Mouse (Mus musculus) colon, adult 2 months (tissue): ENCODE results near the gene Mcam. TPM values are rescaled to one million over a fixed set of nuclear protein-coding genes. Genes with fewer than 3 reads are reported as not detected.

ENCODE experiments used
- polyA plus RNA-seq: library from polyadenylated mRNA; depleted of rRNA; stranded (reverse); fragments of >200 nt; gene quantifications from 2 replicates; pipeline ENCODE4 v1.2.3, GENCODE M21; 2012; rRNA removed

Mcam gene
- polyA plus RNA-seq: 39.7 and 42.8 TPM in 2 replicates

DNA sequence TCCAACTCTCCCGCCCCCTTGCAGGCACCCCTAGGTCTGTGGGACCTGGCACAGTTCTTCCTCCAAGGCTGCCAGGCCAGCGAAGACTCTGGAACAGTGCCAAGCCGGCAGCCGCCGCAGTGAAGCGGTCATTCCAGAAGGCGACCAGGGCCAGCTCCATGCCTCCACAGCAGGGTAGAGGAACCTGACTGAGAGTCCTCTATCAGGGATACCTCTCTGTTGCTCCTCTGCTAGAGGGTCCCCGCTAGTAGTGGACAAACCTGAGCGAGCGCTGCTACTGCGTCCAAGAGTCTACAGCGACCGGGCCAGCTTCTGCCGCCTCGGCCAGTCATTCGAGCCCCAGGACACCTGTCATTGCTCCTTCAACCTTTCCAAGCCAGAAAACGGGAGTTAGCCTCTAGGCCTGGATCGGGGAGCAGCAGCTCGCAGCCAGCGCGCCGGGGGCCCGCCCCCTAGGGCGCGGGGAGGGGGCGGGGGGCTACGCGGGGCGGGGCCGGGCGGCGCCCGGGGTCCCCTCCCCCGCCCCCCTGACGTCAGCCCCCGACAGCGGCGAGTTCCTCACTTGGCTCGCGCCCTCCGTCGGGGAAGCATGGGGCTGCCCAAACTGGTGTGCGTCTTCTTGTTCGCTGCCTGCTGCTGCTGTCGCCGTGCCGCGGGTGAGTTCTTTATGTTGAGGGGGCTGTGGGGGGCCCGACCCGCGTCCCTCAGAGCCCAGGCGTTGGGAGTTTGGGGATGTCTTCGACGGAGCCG, at the start of gene Mcam:
Gene Mcam, plus strand, starts transcription at position 369 of the 750 bp plus-strand sequence.

DNA sequence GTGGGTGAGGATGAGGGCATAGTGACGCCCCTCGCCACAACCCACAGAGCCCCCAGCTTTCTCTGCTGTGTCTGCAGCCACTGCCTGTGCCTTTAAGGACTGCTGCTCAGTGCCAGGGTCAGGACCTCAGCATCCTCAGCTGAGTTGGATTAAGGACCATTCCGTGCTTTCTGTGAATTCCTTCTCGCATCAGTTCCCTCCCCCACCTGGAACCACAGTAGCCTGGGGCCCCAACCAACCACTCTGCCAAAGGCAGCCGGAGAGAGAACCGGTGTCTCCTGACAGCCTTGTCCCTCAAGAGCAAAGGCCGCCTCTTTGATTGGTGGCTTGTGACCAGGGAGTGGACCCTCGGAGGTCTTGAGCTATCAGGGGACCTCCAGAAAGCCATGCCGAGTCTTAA, 32.8 kb upstream of the Mcam start, which contains the start of gene Mfrp:
Gene Mfrp, plus strand, starts transcription at position 240 of the 400 bp plus-strand sequence.

DNA sequence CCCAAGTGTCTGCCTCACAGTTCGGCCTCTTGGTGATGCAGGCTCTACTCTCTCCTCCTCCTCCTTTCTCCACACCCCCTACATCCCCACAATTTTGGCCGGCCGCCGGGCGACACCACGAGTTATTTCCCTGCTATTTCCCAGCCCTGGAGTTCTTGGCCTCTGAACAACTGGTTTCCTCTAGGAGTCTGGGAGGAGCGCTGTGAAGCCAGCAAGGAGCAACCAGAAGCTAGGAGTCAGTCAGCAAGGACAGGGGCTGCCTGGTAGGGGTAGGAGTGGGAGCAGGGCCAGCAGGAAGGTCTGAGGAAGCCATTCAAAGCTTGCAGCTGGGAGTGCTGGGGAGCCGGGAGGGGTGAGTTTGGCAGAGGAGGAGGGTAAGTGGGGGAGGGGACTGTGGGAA, 27.2 kb upstream of the Mcam start, which contains the start of gene C1qtnf5:
Gene C1qtnf5, plus strand, starts transcription at position 136 of the 400 bp plus-strand sequence.

DNA sequence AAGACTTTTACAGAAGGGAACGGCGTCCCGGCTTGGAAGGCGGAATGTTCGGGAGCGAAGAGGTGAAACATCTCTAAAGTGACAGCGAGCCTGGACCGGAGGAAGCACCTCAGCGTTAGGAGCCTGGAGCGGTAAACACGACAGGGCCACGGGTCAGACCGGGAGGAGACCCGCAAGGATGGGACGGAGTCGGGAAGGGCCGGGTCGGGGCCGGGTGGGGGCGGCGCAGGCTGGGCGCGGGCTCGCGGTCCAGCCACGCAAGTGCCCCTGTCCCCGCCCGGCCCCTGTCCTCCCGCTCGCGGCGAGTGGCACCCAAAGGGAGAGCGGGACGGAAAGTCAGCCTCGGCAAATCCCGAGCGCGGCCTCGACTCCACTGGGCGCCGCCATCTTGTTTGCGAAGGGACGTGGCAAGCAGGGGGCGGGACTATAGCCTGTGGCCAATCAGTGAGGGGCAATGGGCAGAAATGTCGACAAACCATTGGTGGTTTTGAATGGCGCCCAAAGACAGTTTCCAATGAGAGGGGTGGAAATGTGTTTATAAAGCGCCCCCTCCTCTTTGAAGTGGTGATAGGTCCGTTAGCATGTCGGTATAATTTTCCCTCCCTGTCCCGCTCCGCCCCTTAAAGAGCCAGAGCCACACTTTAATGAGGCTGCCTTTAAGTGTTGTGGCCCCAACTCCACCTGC, 21.0 kb upstream of the Mcam start, which contains the start of the genes Gm49380 and Rnf26:
Gene Gm49380, minus strand, starts transcription at position 396 of the 685 bp plus-strand sequence.
Gene Rnf26, minus strand, starts transcription at position 413 of the 685 bp plus-strand sequence.

Other genes with a start within 250 kb of the Mcam start
- gene Thy1, start 91.1 kb upstream of the Mcam start, polyA plus RNA-seq: 39.7 and 39.9 TPM in 2 replicates
- 9.1 and 11.0 TPM in 2 replicates for gene Usp2, start 67.4 kb upstream of the Mcam start, polyA plus RNA-seq
- gene Mfrp, start 32.7 kb upstream of the Mcam start, polyA plus RNA-seq: not detected in 2 replicates
- gene C1qtnf5, start 27.2 kb upstream of the Mcam start, polyA plus RNA-seq: 23.7 and 30.8 TPM in 2 replicates
- not detected in 2 replicates for gene Gm49380, start 21.0 kb upstream of the Mcam start, polyA plus RNA-seq
- 34.4 and 44.1 TPM in 2 replicates for gene Rnf26, start 21.0 kb upstream of the Mcam start, polyA plus RNA-seq
- gene Cbl, start 99.6 kb downstream of the Mcam start, polyA plus RNA-seq: 8.4 and 10.9 TPM in 2 replicates
- 0.14 TPM in 1 of 2 replicates, not detected in the other for gene Ccdc153, start 106.2 kb downstream of the Mcam start, polyA plus RNA-seq
- gene Pdzd3, start 117.0 kb downstream of the Mcam start, polyA plus RNA-seq: 8.3 and 12.4 TPM in 2 replicates
- 27.5 and 33.1 TPM in 2 replicates for gene Nlrx1, start 134.1 kb downstream of the Mcam start, polyA plus RNA-seq
- 4.7 and 6.7 TPM in 2 replicates for gene Abcg4, start 154.1 kb downstream of the Mcam start, polyA plus RNA-seq
- 17.5 and 22.3 TPM in 2 replicates for gene Hinfp, start 171.2 kb downstream of the Mcam start, polyA plus RNA-seq
- gene C2cd2l, start 185.8 kb downstream of the Mcam start, polyA plus RNA-seq: 115 and 139 TPM in 2 replicates
- 62.8 and 83.7 TPM in 2 replicates for gene Dpagt1, start 191.6 kb downstream of the Mcam start, polyA plus RNA-seq
- 154 and 173 TPM in 2 replicates for gene H2afx, start 200.2 kb downstream of the Mcam start, polyA plus RNA-seq
- gene Hmbs, start 209.8 kb downstream of the Mcam start, polyA plus RNA-seq: 34.5 and 35.2 TPM in 2 replicates
- gene Vps11, start 227.2 kb downstream of the Mcam start, polyA plus RNA-seq: 16.6 and 18.3 TPM in 2 replicates
- gene Hyou1, start 245.0 kb downstream of the Mcam start, polyA plus RNA-seq: 43.9 and 44.8 TPM in 2 replicates